26 mouse cellular contexts compared by ENCODE assay signal in the genomic region with DNA sequence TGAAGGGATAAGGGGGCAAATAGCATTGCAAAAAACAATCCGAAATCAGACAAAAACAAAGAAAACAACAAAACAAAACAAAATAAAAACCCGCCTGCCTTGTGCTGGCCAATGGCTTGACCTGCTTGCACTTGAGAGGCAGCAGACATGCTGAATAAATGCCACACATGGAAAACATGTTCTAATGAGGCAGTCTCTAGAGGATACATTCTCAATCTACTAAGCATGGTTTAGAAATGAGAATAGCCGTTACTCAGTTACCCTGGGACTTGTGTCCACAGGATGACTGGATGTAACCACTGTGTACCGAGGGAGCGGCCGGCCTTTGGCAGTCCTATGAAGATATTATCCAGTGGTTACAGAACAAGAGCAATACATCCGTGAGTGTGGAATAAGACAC. TPM values are rescaled to one million over a fixed set of nuclear protein-coding genes. Genes with fewer than 3 reads are reported as not detected.
"Had no signal": no experiment of that assay in that cellular context is flagged by ENCODE, and none has a peak within 500 bp of the region (broad histone marks: within the 10 kb centered on the region; RNA-seq: fewer than 3 reads in every experiment).

No protein-coding gene starts in this region.

- H3K4me2 ChIP-seq: heart, embryonic 11.5 days; heart, embryonic 13.5 days; heart, embryonic 15.5 days; hindbrain, embryonic 13.5 days; hindbrain, embryonic 15.5 days; kidney, embryonic 15.5 days; limb, embryonic 13.5 days; limb, embryonic 15.5 days; liver, embryonic 12.5 days had no signal

- H3K27me3 ChIP-seq: heart, embryonic 13.5 days; heart, embryonic 15.5 days; hindbrain, embryonic 13.5 days; hindbrain, embryonic 15.5 days; kidney, embryonic 15.5 days; limb, embryonic 13.5 days; limb, embryonic 15.5 days; liver, embryonic 12.5 days had no signal

- H3K9me3 ChIP-seq: heart, embryonic 13.5 days; heart, embryonic 15.5 days; hindbrain, embryonic 13.5 days; hindbrain, embryonic 15.5 days; kidney, embryonic 15.5 days; limb, embryonic 15.5 days; liver, embryonic 12.5 days had no signal

- H3K36me3 ChIP-seq: heart, embryonic 13.5 days; heart, embryonic 15.5 days; hindbrain, embryonic 13.5 days; hindbrain, embryonic 15.5 days; kidney, embryonic 15.5 days; limb, embryonic 13.5 days; limb, embryonic 15.5 days; liver, embryonic 12.5 days had no signal

- H3K4me3 ChIP-seq: heart, embryonic 13.5 days; heart, embryonic 15.5 days; hindbrain, embryonic 13.5 days; hindbrain, embryonic 15.5 days; kidney, embryonic 15.5 days; limb, embryonic 13.5 days; limb, embryonic 15.5 days; liver, embryonic 12.5 days had no signal

- H3K9ac ChIP-seq: heart, embryonic 13.5 days; heart, embryonic 15.5 days; hindbrain, embryonic 13.5 days; hindbrain, embryonic 15.5 days; kidney, embryonic 15.5 days; limb, embryonic 13.5 days; limb, embryonic 15.5 days; liver, embryonic 12.5 days had no signal

- ATAC-seq: hindbrain, postnatal 0 days; intestine, embryonic 16.5 days; liver, embryonic 12.5 days had no signal

- H3K4me1 ChIP-seq: hindbrain, embryonic 15.5 days; kidney, embryonic 15.5 days; limb, embryonic 15.5 days; liver, embryonic 12.5 days had no signal

- DNase-seq: gastrocnemius, postnatal 14 days; gastrocnemius, postnatal 36 days; heart, adult 18-20 months; heart, postnatal 14 days; heart, postnatal 36 days; kidney, adult 11 months; kidney, adult 2 months; kidney, adult 9 months; kidney, postnatal 14 days; kidney, postnatal 36 days; layer of hippocampus, adult 9-11 months; layer of hippocampus, postnatal 36 days; left cerebral cortex, postnatal 4 days had no signal

- H3K27ac ChIP-seq: heart, embryonic 13.5 days; heart, embryonic 15.5 days; hindbrain, embryonic 13.5 days; hindbrain, embryonic 15.5 days; hindbrain, postnatal 0 days; kidney, embryonic 15.5 days; kidney, postnatal 0 days; limb, embryonic 13.5 days; limb, embryonic 15.5 days; liver, embryonic 12.5 days had no signal

RNA-seq across cellular contexts. Expression of gene Ptprm, which starts 33.9 kb away (rescaled TPM):
- total RNA-seq: hematopoietic stem cell, adult 5-6 weeks had no signal
